Mouse (Mus musculus) hindbrain, embryonic 11.5 days (tissue): ENCODE data around the gene Sema3a. TPM values are rescaled to one million over a fixed set of nuclear protein-coding genes. Genes with fewer than 3 reads are reported as not detected.

Experiments used
- ATAC-seq: fragments of 200-750 bp; cut with Nextera tagmentation; 2 replicates; pipeline ENCODE4 v1.8.0; 2017; ENCODE audit warnings: mild to moderate bottlenecking, moderate TSS enrichment, moderate library complexity; ENCODE audit not compliant: low FRiP score
- DNase-seq: peaks from one replicate; pipeline ENCODE4 v3.0.0-alpha.2; 2015; ENCODE audit warnings: low spot score
- H3K27ac ChIP-seq: fragments of 300-500 bp; sonication (generic); 2 replicates; pipeline ENCODE4 v1.5.1; 2014; ENCODE audit warnings: mild to moderate bottlenecking, low read depth, low read length
- H3K27me3 ChIP-seq: fragments of 300-500 bp; sonication (generic); 2 replicates; pipeline ENCODE4 v1.6.1; 2014; ENCODE audit warnings: mild to moderate bottlenecking, low read length, moderate library complexity, mixed read lengths; ENCODE audit not compliant: control insufficient read depth, insufficient read depth
- H3K36me3 ChIP-seq: fragments of 300-500 bp; sonication (generic); 2 replicates; pipeline ENCODE4 v1.6.1; 2014; ENCODE audit warnings: mild to moderate bottlenecking, low read length, moderate library complexity, mixed read lengths; ENCODE audit not compliant: control insufficient read depth, insufficient read depth
- H3K4me1 ChIP-seq: fragments of 300-500 bp; sonication (generic); replicated peaks from 2 replicates; pipeline ENCODE4 v1.6.1; 2014; ENCODE audit warnings: low read length, mixed read lengths; ENCODE audit not compliant: control insufficient read depth, insufficient read depth
- H3K4me2 ChIP-seq: fragments of 300-500 bp; sonication (generic); replicated peaks from 2 replicates; pipeline ENCODE4 v1.6.1; 2014; ENCODE audit warnings: mild to moderate bottlenecking, low read depth, low read length
- H3K4me3 ChIP-seq: fragments of 300-500 bp; sonication (generic); 2 replicates; pipeline ENCODE4 v1.5.1; 2014; ENCODE audit warnings: low read depth, low read length
- H3K9ac ChIP-seq: fragments of 300-500 bp; sonication (generic); 2 replicates; pipeline ENCODE4 v1.6.1; 2014; ENCODE audit warnings: low read depth, low read length
- H3K9me3 ChIP-seq: fragments of 300-500 bp; sonication (generic); 2 replicates; pipeline ENCODE4 v1.6.1; 2016; ENCODE audit warnings: low read length; ENCODE audit not compliant: control insufficient read depth
- WGBS: fragments of 180-500 bp; shearing (Covaris S2); extraction: QIAGEN DNeasy Blood & Tissue Kit; methylation state at CpG from one replicate; pipeline ENCODE4 v1.1.7; 2014; 5-methylcytosine and 5-hydroxymethylcytosine counted together
- polyA plus RNA-seq: library from polyadenylated mRNA; unstranded; fragments of >200 nt; fragmentation: Nextera tagmentation; extraction: Ambion mirVana; gene quantifications from 2 replicates; pipeline ENCODE4 v1.2.1, GENCODE M21; 2014

The Sema3a gene
- polyA plus RNA-seq, 1 experiment from 2014 or later, result 28.8 TPM

- H3K4me1 ChIP-seq, result no peaks in the 10 kb centered on the region
- H3K36me3 ChIP-seq, result no peaks in the 10 kb centered on the region
- H3K4me2 ChIP-seq, result no peak overlapping the region
- 70% methylated on average over 5 of the region's 5 CpGs for WGBS
- H3K27ac ChIP-seq, result no peak overlapping the region
- H3K9ac ChIP-seq, result no peak overlapping the region
- H3K9me3 ChIP-seq, result no peaks in the 10 kb centered on the region
- ATAC-seq (no peak), DNase-seq (no peak)
- H3K27me3 ChIP-seq, result no peaks in the 10 kb centered on the region
- no peak overlapping the region for H3K4me3 ChIP-seq
Observed at GRCm38 (mm10) chr5:13421276-13421925, 296.2 kb downstream of the Sema3a start.

- H3K9ac ChIP-seq, result no peak overlapping the region
- H3K4me1 ChIP-seq, result no peaks in the 10 kb centered on the region
- ATAC-seq (no peak), DNase-seq (no peak)
- H3K27ac ChIP-seq, result no peak overlapping the region
- no peak overlapping the region for H3K4me3 ChIP-seq
- no peaks in the 10 kb centered on the region for H3K27me3 ChIP-seq
- H3K4me2 ChIP-seq, result no peak overlapping the region
- H3K36me3 ChIP-seq, result no peaks in the 10 kb centered on the region
- 75% methylated on average over 1 of the region's 1 CpGs for WGBS
- H3K9me3 ChIP-seq, result no peaks in the 10 kb centered on the region
Observed at GRCm38 (mm10) chr5:13428702-13429101, 303.5 kb downstream of the Sema3a start.

- Histone ChIP-seq H3K27ac (no peak overlapping the region), H3K9me3 (no peaks in the 10 kb centered on the region), H3K4me2 (no peak overlapping the region), H3K36me3 (no peaks in the 10 kb centered on the region), H3K4me1 (no peaks in the 10 kb centered on the region), H3K27me3 (no peaks in the 10 kb centered on the region), H3K4me3 (no peak overlapping the region), H3K9ac (no peak overlapping the region)
- 93% methylated on average over 2 of the region's 2 CpGs for WGBS
- ATAC-seq (no peak), DNase-seq (no peak)
Observed at GRCm38 (mm10) chr5:13431827-13432226, 306.6 kb downstream of the Sema3a start.

- H3K27ac ChIP-seq, result no peak overlapping the region
- no peaks in the 10 kb centered on the region for H3K9me3 ChIP-seq
- H3K9ac ChIP-seq, result no peak overlapping the region
- no peaks in the 10 kb centered on the region for H3K36me3 ChIP-seq
- no peaks in the 10 kb centered on the region for H3K4me1 ChIP-seq
- ATAC-seq (no peak), DNase-seq (no peak)
- WGBS, result 77% methylated on average over 3 of the region's 3 CpGs
- no peak overlapping the region for H3K4me3 ChIP-seq
- H3K4me2 ChIP-seq, result no peak overlapping the region
- no peaks in the 10 kb centered on the region for H3K27me3 ChIP-seq
Observed at GRCm38 (mm10) chr5:13432574-13432973, 307.4 kb downstream of the Sema3a start.

GRCm38 (mm10) chr5:13433303-13433702, 308.1 kb downstream of the Sema3a start:
- Histone ChIP-seq H3K9me3 (no peaks in the 10 kb centered on the region), H3K9ac (no peak overlapping the region), H3K36me3 (no peaks in the 10 kb centered on the region), H3K4me1 (no peaks in the 10 kb centered on the region), H3K27me3 (no peaks in the 10 kb centered on the region), H3K4me2 (no peak overlapping the region), H3K27ac (no peak overlapping the region), H3K4me3 (no peak overlapping the region)
- DNase-seq, result no peak
- 58% methylated on average over 2 of the region's 2 CpGs for WGBS
- ATAC-seq, result no peak

- Histone ChIP-seq H3K9me3 (no peaks in the 10 kb centered on the region), H3K4me1 (no peaks in the 10 kb centered on the region), H3K4me2 (no peak overlapping the region), H3K27ac (no peak overlapping the region), H3K27me3 (no peaks in the 10 kb centered on the region), H3K9ac (no peak overlapping the region), H3K36me3 (no peaks in the 10 kb centered on the region), H3K4me3 (no peak overlapping the region)
- ATAC-seq (no peak), DNase-seq (no peak)
Observed at GRCm38 (mm10) chr5:13441112-13441511, 315.9 kb downstream of the Sema3a start.

GRCm38 (mm10) chr5:13460182-13461001, 335.2 kb downstream of the Sema3a start:
- no peak overlapping the region for H3K4me3 ChIP-seq
- H3K27ac ChIP-seq, result no peak overlapping the region
- 83% methylated on average over 1 of the region's 1 CpGs for WGBS
- no peaks in the 10 kb centered on the region for H3K36me3 ChIP-seq
- H3K4me1 ChIP-seq, result no peaks in the 10 kb centered on the region
- no peaks in the 10 kb centered on the region for H3K9me3 ChIP-seq
- H3K9ac ChIP-seq, result no peak overlapping the region
- H3K4me2 ChIP-seq, result no peak overlapping the region
- H3K27me3 ChIP-seq, result no peaks in the 10 kb centered on the region
- DNase-seq, result no peak
- no peak for ATAC-seq

- no peaks in the 10 kb centered on the region for H3K27me3 ChIP-seq
- no peaks in the 10 kb centered on the region for H3K9me3 ChIP-seq
- DNase-seq, result no peak
- H3K4me2 ChIP-seq, result no peak overlapping the region
- no peaks in the 10 kb centered on the region for H3K36me3 ChIP-seq
- H3K27ac ChIP-seq, result no peak overlapping the region
- no peaks in the 10 kb centered on the region for H3K4me1 ChIP-seq
- 74% methylated on average over 7 of the region's 7 CpGs for WGBS
- H3K4me3 ChIP-seq, result no peak overlapping the region
- H3K9ac ChIP-seq, result no peak overlapping the region
- no peak for ATAC-seq
Observed at GRCm38 (mm10) chr5:13468856-13469255, 343.6 kb downstream of the Sema3a start.

- DNase-seq, result no peak
Observed at GRCm38 (mm10) chr5:13469401-13469800, 344.2 kb downstream of the Sema3a start.

More at GRCm38 (mm10) chr5:13469401-13469800, 344.2 kb downstream of the Sema3a start:
- Histone ChIP-seq H3K4me1 (no peaks in the 10 kb centered on the region), H3K27me3 (no peaks in the 10 kb centered on the region), H3K27ac (no peak overlapping the region), H3K9me3 (no peaks in the 10 kb centered on the region), H3K9ac (no peak overlapping the region), H3K36me3 (no peaks in the 10 kb centered on the region), H3K4me3 (no peak overlapping the region), H3K4me2 (no peak overlapping the region)
- 70% methylated on average over 5 of the region's 5 CpGs for WGBS
- no peak for ATAC-seq
